Mouse (Mus musculus) heart, embryonic 16.5 days (tissue): ENCODE measurements around the gene Kank4. TPM values are rescaled to one million over a fixed set of nuclear protein-coding genes. Genes with fewer than 3 reads are reported as not detected.
A peak's percentile ranks its signal among the peaks of the same experiment; 100 is the strongest.

ENCODE experiments used
- ATAC-seq: fragments of 200-750 bp; cut with Nextera tagmentation; replicated peaks from 2 replicates; pipeline ENCODE4 v1.8.0; 2017; ENCODE audit warnings: moderate number of reproducible peaks; ENCODE audit not compliant: insufficient read depth, low FRiP score; ENCODE audit errors: extremely low read depth
- H3K27ac ChIP-seq: fragments of 300-500 bp; sonication (generic); 2 replicates; pipeline ENCODE4 v1.5.1; 2014; ENCODE audit warnings: mild to moderate bottlenecking, low read length, control low read depth, moderate library complexity
- H3K27me3 ChIP-seq: fragments of 300-500 bp; sonication (generic); 2 replicates; pipeline ENCODE4 v1.6.1; 2014; ENCODE audit warnings: low read length, mixed read lengths; ENCODE audit not compliant: control insufficient read depth, insufficient read depth
- H3K36me3 ChIP-seq: fragments of 300-500 bp; sonication (generic); 2 replicates; pipeline ENCODE4 v1.6.1; 2014; ENCODE audit not compliant: control insufficient read depth, insufficient read depth
- H3K4me1 ChIP-seq: fragments of 300-500 bp; sonication (generic); 2 replicates; pipeline ENCODE4 v1.6.1; 2014; ENCODE audit warnings: low read length, mixed read lengths; ENCODE audit not compliant: control insufficient read depth, insufficient read depth
- H3K4me2 ChIP-seq: fragments of 300-500 bp; sonication (generic); 2 replicates; pipeline ENCODE4 v1.6.1; 2014; ENCODE audit warnings: low read depth, mild to moderate bottlenecking, control low read depth, low read length
- H3K4me3 ChIP-seq: fragments of 300-500 bp; sonication (generic); 2 replicates; pipeline ENCODE4 v1.5.1; 2014; ENCODE audit warnings: mild to moderate bottlenecking, control low read depth, low read length
- H3K9ac ChIP-seq: fragments of 300-500 bp; sonication (generic); 2 replicates; pipeline ENCODE4 v1.6.1; 2014; ENCODE audit warnings: low read length, control low read depth
- H3K9me3 ChIP-seq: fragments of 300-500 bp; sonication (generic); replicated peaks from 2 replicates; pipeline ENCODE4 v1.6.1; 2016; ENCODE audit warnings: low read length; ENCODE audit not compliant: control insufficient read depth
- WGBS: fragments of 180-500 bp; shearing (Covaris S2); extraction: QIAGEN DNeasy Blood & Tissue Kit; methylation state at CpG from one replicate; pipeline ENCODE4 v1.1.7; 2014; 5-methylcytosine and 5-hydroxymethylcytosine counted together
- polyA plus RNA-seq: library from polyadenylated mRNA; unstranded; fragments of >200 nt; fragmentation: Nextera tagmentation; extraction: Ambion mirVana; gene quantifications from 2 replicates; pipeline ENCODE4 v1.2.1, GENCODE M21; 2015

The Kank4 gene
- polyA plus RNA-seq, 1 experiment from 2014 or later = 0.50 TPM

GRCm38 (mm10) chr4:98767134-98768133 is 49.9 kb downstream of the Kank4 start:
- no peak for ATAC-seq
- Histone ChIP-seq H3K27me3 (no peaks in the 10 kb centered on the region), H3K9me3 (no peaks in the 10 kb centered on the region; the same call in 1 of the 2 replicates), H3K4me2 (no peak overlapping the region), H3K27ac (no peak overlapping the region), H3K4me1 (no peaks in the 10 kb centered on the region), H3K36me3 (peaks cover 3% of the 10 kb centered on the region; the same call in 1 of the 2 replicates), H3K9ac (no peak overlapping the region), H3K4me3 (no peak overlapping the region)
- 64% methylated on average over 14 of the region's 14 CpGs for WGBS

DNA sequence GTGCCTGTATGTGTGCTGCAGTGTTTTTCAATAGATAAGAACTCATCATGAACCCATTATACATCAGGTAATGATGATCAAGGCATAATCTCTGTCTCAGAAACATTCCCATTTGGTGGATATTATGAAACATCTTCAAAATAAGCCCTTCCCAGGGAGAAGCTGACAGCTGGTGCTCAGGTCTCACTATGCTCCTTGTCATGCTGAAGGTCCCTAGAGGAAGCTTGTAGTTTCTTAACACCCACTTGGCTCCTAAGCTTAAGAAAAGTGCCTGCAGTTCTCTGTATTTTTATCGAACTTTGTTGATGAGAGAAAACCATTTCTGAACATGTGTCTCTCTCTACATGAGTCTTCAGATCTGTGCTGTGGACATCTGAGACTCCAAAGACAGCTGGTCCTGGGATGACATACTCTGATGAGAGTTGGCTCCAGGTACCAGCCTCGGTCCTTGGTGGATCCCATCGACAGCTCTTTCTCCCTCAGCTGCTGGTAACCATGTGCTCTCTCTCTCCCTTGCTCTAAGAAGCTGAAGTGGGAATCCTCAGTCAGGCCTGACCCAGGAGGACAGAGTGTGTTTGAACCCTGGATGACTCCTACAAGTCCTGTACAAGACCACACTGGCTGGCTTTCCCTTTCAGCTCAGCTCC is 58.3 kb downstream of the Kank4 start:
- Histone ChIP-seq H3K4me2 (no peak overlapping the region), H3K27ac (peak overlapping the region; percentile 20; the same call in 1 of the 2 replicates), H3K27me3 (no peaks in the 10 kb centered on the region), H3K9me3 (no peaks in the 10 kb centered on the region), H3K9ac (no peak overlapping the region), H3K4me1 (no peaks in the 10 kb centered on the region), H3K36me3 (no peaks in the 10 kb centered on the region), H3K4me3 (no peak overlapping the region)
- 57% methylated on average over 3 of the region's 3 CpGs for WGBS
- no peak for ATAC-seq

- ATAC-seq = peak; percentile 68; the same call in 1 of the 2 replicates
- Histone ChIP-seq H3K4me1 (no peaks in the 10 kb centered on the region), H3K9ac (no peak overlapping the region), H3K9me3 (no peaks in the 10 kb centered on the region), H3K27ac (no peak overlapping the region), H3K27me3 (no peaks in the 10 kb centered on the region), H3K36me3 (no peaks in the 10 kb centered on the region), H3K4me2 (no peak overlapping the region), H3K4me3 (no peak overlapping the region)
- WGBS = 44% methylated on average over 4 of the region's 4 CpGs
These were observed 59.1 kb downstream of the Kank4 start for GRCm38 (mm10) chr4:98758012-98758821.

DNA sequence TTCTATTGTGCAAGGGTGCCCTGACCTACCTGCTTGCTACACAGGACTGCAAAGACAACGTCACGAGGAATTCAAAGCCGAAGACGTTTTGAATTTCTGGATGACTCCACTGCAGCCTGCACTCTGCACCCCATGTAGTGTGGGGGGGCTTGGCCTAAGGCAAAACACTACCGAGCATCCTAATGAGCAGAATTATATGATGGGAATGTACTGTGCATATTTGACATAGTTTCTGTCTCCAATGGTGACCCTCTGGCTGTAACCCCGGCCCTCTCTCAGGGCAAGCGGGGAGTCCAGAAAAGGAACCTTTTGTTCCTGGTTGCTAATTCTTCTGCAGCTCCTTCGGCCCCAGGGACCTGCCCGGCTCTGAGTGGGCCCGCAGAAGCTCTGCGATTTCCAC is 61.2 kb downstream of the Kank4 start:
- no peak overlapping the region for H3K9ac ChIP-seq
- H3K36me3 ChIP-seq = no peaks in the 10 kb centered on the region
- no peaks in the 10 kb centered on the region for H3K9me3 ChIP-seq
- 70% methylated on average over 11 of the region's 11 CpGs for WGBS
- H3K27me3 ChIP-seq = no peaks in the 10 kb centered on the region
- no peak overlapping the region for H3K4me3 ChIP-seq
- no peak overlapping the region for H3K27ac ChIP-seq
- no peak overlapping the region for H3K4me2 ChIP-seq
- H3K4me1 ChIP-seq = no peaks in the 10 kb centered on the region
- ATAC-seq = no peak

DNA sequence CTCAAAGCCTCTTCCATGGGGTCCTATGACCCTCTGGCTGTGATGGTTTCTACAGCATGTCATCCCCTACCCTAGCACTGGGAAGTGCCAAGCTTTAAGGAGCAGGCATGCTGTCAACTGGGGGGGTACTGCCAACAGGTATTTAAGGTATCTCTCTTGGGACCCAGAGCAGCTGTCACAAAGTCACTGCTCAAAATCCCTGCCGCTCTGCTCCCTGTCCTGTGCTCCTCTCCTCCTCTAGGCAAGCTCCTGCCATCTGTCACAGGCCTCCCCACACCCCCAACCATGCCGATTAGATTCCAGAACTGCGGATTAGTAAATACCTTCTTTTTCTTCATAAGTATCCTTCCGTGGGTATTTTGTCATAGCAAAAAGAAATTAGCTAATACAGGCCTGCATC is 62.9 kb downstream of the Kank4 start:
- Histone ChIP-seq H3K4me2 (no peak overlapping the region), H3K9me3 (no peaks in the 10 kb centered on the region), H3K27me3 (no peaks in the 10 kb centered on the region), H3K36me3 (no peaks in the 10 kb centered on the region), H3K9ac (no peak overlapping the region), H3K27ac (no peak overlapping the region), H3K4me3 (no peak overlapping the region), H3K4me1 (no peaks in the 10 kb centered on the region)
- WGBS = 69% methylated on average over 4 of the region's 4 CpGs
- no peak for ATAC-seq

- 0 out of 2 replicates have a peak, but pooled peaks have one; percentile 37 for ATAC-seq
- H3K27ac ChIP-seq = no peak overlapping the region
- no peak overlapping the region for H3K4me2 ChIP-seq
- H3K27me3 ChIP-seq = no peaks in the 10 kb centered on the region
- WGBS = 22% methylated on average over 7 of the region's 7 CpGs
- H3K9ac ChIP-seq = no peak overlapping the region
- no peaks in the 10 kb centered on the region for H3K4me1 ChIP-seq
- no peaks in the 10 kb centered on the region for H3K9me3 ChIP-seq
- H3K4me3 ChIP-seq = no peak overlapping the region
- H3K36me3 ChIP-seq = no peaks in the 10 kb centered on the region
These were observed 73.5 kb downstream of the Kank4 start for GRCm38 (mm10) chr4:98743906-98744210.

DNA sequence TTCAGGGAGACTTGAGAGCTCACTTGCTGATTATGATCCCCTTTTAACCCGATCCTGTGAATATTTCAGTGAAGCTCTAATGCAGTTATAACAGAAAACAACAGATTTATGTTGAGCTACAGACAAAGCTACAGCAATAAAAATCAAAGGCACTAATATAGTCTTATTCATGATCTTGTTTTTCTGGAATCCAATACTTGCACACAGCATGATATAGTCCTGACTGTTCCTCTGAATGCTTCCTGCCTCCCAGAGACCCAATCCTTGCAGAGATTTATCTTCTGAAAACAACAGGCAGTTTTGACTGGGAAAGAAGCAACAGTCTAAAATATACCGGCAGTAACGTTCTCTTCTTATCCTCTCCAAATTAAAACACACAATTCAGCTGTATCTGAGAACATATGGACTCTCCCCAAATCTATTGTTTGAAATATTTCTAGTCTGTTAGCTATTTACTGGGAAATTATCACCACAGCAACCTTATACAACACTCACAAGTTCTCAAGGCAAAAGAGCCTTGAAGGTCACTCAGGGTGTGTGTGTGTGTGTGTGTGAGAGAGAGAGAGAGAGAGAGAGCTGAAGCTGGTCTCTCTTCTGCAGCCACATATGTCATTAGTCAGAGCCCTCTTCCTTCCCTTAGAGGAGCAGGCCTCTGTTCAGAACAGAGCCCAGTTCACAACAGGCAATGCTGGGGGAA is 74.0 kb downstream of the Kank4 start:
- Histone ChIP-seq H3K4me3 (no peak overlapping the region), H3K9me3 (no peaks in the 10 kb centered on the region), H3K9ac (no peak overlapping the region), H3K27me3 (no peaks in the 10 kb centered on the region), H3K27ac (no peak overlapping the region), H3K4me1 (no peaks in the 10 kb centered on the region), H3K4me2 (no peak overlapping the region), H3K36me3 (no peaks in the 10 kb centered on the region)
- 58% methylated on average over 3 of the region's 3 CpGs for WGBS
- no peak for ATAC-seq

- no peak overlapping the region for H3K9ac ChIP-seq
- H3K4me1 ChIP-seq = no peaks in the 10 kb centered on the region
- ATAC-seq = no peak
- WGBS = 42% methylated on average over 2 of the region's 2 CpGs
- no peak overlapping the region for H3K4me3 ChIP-seq
- no peak overlapping the region for H3K4me2 ChIP-seq
- H3K9me3 ChIP-seq = no peaks in the 10 kb centered on the region
- H3K27ac ChIP-seq = no peak overlapping the region
- no peaks in the 10 kb centered on the region for H3K36me3 ChIP-seq
- H3K27me3 ChIP-seq = no peaks in the 10 kb centered on the region
These were observed 77.6 kb downstream of the Kank4 start for GRCm38 (mm10) chr4:98739753-98740152.
